Mouse (Mus musculus) olfactory bulb, adult 2 months (tissue): ENCODE results near the gene Kiz.

ENCODE experiments used
- CTCF ChIP-seq: fragments of 200-500 bp; IDR thresholded peaks from 2 replicates; pipeline ENCODE4 v1.5.1; 2012; ENCODE audit warnings: low read depth, mild to moderate bottlenecking, low read length, moderate library complexity; ENCODE audit not compliant: insufficient read depth
- POLR2A ChIP-seq: fragments of 200-500 bp; IDR thresholded peaks from 2 replicates; pipeline ENCODE4 v1.6.1; 2012; ENCODE audit warnings: mild to moderate bottlenecking, low read depth, low read length, moderate library complexity; ENCODE audit not compliant: insufficient read depth

DNA sequence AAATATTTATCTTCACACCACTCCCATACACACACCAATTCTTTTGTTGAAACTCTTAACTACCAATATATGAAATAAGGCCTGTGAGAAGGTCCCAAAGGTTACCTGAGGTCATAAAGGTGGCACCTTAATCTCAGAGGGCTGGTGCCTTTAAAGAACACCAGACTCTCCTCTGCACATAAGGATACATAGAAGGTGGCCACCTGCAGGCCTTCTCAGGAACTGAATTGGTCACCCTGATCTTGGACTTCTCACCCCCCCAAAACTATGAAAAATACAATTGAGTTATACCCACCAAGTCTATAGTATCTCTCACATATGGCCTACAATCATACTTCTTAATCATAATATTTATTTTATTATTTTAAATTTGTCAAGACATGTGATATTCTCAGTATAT, 43.3 kb downstream of the Kiz start:
- TF ChIP-seq POLR2A (no peak), CTCF (no peak)
